Mouse (Mus musculus): ENCODE measurements at regions not wholly inside any gene's neighbourhood (a gene's known extent, or its start where the extent isn't known, plus 50 kb on each side); places are given as distances from the start of the nearest gene placed in this dataset.

DNA sequence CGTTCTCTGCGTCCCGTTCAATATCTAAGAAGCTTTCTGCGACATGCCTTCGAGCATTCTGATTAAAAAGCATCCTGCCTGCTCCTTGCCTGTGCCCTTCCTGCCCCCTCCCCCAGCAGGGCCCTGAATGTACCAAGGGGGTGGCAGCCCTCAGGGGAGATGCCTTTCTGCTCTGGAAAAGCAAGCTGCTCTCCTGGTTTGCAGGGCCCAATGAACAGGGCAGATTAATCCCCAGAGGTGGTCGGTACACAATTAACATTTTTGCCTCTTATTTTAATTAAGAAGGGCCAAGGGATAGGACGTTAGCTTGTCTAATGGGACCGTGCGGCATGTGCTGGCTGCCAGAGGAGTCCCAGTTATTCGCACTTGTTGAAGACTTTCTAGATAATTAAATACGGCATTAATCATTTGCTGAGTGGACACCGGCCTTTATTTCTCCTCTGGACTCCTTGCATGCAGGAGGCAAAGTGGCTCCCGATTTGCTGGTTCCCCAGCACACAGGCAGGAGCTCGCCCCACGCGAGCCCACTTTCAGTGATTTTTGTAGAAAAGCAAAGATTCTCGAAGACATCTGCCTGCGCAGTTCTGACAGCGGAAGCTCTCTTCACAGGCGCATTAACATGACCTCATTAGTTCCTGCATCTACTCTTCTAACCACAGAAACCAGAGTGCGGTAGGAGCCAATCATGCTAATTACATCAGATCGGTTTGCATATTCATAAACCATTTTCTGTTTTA lies 336.8 kb upstream of the 4930535I16Rik start:
- peak; percentile 43 for DNase-seq (ENCODE audit: extremely low spot score, low spot score)
- 24% methylated on average over 22 of the region's 22 CpGs for WGBS
- H3K36me3 ChIP-seq (replicated peaks), result no peaks in the 10 kb centered on the region
- no peaks in the 10 kb centered on the region for H3K9me3 ChIP-seq
- peaks cover 93% of the 10 kb centered on the region for H3K27me3 ChIP-seq (ENCODE audit: poor library complexity, severe bottlenecking)
- peaks cover 40% of the 10 kb centered on the region for H3K4me1 ChIP-seq
- peak overlapping the region; percentile 36; the same call in 1 of the 2 replicates for H3K27ac ChIP-seq
- peak overlapping the region; percentile 31; the same call in 1 of the 2 replicates for H3K4me3 ChIP-seq

DNA sequence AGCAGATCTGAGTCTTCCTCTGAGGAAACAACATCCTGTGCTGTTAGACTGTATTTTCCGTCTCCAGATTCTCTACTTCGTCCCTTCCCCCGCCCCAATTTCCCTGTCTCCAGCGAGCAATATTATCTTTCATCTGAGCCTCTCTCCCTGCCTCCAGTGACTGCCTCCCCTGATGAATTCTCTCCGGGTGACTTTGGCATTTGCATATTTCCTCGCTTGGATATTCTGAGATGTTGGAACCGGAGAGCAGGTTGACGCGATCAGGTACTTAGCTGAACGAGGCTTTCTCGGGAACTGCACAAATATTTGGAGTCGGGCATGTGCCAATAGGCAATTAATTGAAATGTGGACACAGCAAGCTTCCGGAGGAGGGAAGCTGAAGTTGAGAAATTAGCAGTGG lies 323.8 kb upstream of the 4930535I16Rik start:
- no peaks in the 10 kb centered on the region for H3K36me3 ChIP-seq (replicated peaks)
- H3K4me3 ChIP-seq, result no peak overlapping the region

DNA sequence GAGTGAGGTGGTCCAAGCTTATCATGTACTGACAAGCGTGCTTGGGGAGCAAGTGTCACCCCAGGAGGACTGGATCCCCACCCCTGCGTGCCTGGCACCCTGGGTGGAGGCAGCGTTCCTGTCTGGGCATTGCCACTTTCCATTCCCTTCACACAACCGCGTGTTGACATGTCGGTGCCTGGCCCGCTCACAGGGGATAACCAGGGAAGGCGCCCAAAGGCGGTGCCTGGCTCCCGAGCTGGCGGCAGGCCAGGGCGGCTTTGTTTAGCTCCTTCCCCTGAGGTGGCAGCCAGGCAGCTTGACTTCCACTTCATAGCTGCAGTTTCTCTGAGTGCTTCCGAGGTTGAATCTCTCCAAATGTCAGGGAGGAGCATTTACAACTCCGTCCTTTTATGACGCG lies 318.7 kb upstream of the 4930535I16Rik start:
- DNase-seq (ENCODE audit: extremely low spot score, low spot score), result no peak
- Histone ChIP-seq H3K36me3 (replicated peaks) (no peaks in the 10 kb centered on the region), H3K27ac (no peak overlapping the region), H3K9me3 (no peaks in the 10 kb centered on the region), H3K27me3 (ENCODE audit: poor library complexity, severe bottlenecking) (peaks cover 76% of the 10 kb centered on the region), H3K4me1 (peaks cover 29% of the 10 kb centered on the region), H3K4me3 (no peak overlapping the region)
- 74% methylated on average over 16 of the region's 16 CpGs for WGBS

More for the DNA sequence above, 323.8 kb upstream of the 4930535I16Rik start:
- Histone ChIP-seq H3K4me1 (peaks cover 20% of the 10 kb centered on the region), H3K27ac (no peak overlapping the region), H3K9me3 (no peaks in the 10 kb centered on the region), H3K27me3 (ENCODE audit: poor library complexity, severe bottlenecking) (peaks cover 62% of the 10 kb centered on the region)
- no peak for DNase-seq (ENCODE audit: extremely low spot score, low spot score)
- 62% methylated on average over 13 of the region's 13 CpGs for WGBS

DNA sequence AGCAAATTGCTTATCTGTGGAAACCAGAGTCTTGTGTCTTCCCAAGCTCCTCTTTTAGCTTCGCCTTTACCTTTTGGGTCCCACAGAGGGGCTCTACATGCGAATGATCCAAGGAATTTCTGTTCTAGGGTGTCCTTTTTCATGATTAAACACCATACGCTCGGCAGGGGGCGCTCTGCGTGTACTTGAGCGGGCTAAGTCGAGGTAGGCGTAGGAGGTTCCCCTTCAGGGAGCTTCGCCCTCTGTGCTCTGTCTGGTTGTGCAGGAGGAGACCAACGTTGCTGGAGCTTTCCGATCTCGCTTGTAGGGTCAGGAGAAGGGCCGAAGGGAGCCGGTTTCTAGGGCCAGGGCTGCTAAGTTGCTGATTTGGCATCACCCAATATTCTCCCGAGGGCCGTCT lies 310.7 kb upstream of the 4930535I16Rik start:
- Histone ChIP-seq H3K36me3 (replicated peaks) (no peaks in the 10 kb centered on the region), H3K9me3 (no peaks in the 10 kb centered on the region), H3K4me3 (no peak overlapping the region), H3K27ac (no peak overlapping the region), H3K4me1 (peaks cover 9% of the 10 kb centered on the region; the same call in 1 of the 2 replicates), H3K27me3 (ENCODE audit: poor library complexity, severe bottlenecking) (peaks cover 76% of the 10 kb centered on the region)
- WGBS, result 18% methylated on average over 17 of the region's 17 CpGs
- DNase-seq (ENCODE audit: extremely low spot score, low spot score), result peak; percentile 82

DNA sequence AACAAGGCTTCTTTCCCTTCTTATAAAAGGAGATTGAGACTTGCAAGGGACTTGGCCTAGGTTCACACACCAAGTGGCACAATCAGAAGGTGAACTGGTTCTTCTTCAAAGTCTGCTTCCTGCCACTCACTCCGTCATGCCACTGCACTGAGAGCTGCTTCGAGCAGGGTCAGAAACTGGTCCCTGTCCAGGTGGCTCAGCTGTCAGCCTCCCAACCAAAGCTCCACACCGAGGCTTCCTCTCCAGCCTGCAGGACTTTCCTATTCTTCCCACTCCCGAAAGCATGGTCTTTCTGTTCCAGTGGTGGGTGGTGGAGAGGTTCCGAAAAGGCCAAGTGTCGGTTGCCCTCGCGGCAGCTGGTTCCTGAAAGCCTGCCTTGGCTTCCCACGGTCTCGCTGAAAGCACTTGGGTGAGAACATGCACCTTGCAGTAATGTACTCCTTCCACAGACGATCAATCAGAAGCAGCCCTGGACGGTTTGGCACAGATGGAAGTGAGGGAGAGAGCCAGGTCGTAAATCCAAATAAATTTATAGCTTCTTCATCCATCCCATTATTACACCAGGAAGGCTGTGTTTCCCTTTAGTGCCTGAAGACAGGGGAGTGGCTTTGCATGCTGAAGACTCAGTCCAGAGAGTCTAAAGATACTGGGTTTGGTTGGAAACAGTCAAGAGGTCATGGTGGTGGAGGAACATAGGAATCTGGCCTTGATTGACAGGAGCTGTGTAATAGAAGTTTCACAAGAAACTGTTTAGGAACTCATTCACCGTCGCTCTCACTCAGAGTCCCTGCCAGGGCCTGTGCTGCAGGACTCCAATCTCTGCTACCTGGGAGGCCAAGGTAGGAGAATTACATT lies 306.1 kb upstream of the 4930535I16Rik start:
- no peak for DNase-seq (ENCODE audit: extremely low spot score, low spot score)
- no peaks in the 10 kb centered on the region for H3K9me3 ChIP-seq
- no peaks in the 10 kb centered on the region for H3K36me3 ChIP-seq (replicated peaks)
- no peak overlapping the region for H3K4me3 ChIP-seq
- WGBS, result 89% methylated on average over 15 of the region's 15 CpGs
- peaks cover 54% of the 10 kb centered on the region for H3K27me3 ChIP-seq (ENCODE audit: poor library complexity, severe bottlenecking)
- H3K4me1 ChIP-seq, result peaks cover 7% of the 10 kb centered on the region; the same call in 1 of the 2 replicates
- H3K27ac ChIP-seq, result no peak overlapping the region

DNA sequence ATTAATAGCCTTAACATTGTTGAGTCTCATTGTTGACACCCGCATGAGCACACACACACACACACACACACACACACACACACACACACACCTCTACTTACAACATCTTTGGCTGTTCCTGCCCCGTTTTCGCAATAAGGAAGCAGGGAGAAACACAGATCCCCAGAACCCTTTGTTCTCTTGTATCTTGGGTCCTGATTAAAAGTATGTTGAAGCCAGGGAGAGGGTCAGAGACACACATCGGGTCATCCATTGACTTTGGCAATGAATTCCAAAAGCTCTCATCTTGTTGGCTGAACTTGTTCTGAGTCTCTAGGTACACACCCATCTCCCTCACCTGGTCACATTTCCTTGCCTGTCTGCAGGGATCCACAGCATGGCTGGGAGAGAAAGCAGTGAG lies 303.9 kb upstream of the 4930535I16Rik start:
- H3K36me3 ChIP-seq (replicated peaks), result no peaks in the 10 kb centered on the region
- H3K27ac ChIP-seq, result no peak overlapping the region
- H3K27me3 ChIP-seq (ENCODE audit: poor library complexity, severe bottlenecking), result peaks cover 35% of the 10 kb centered on the region
- H3K4me3 ChIP-seq, result no peak overlapping the region
- DNase-seq (ENCODE audit: extremely low spot score, low spot score), result no peak
- no peaks in the 10 kb centered on the region for H3K4me1 ChIP-seq
- H3K9me3 ChIP-seq, result no peaks in the 10 kb centered on the region
- 89% methylated on average over 4 of the region's 4 CpGs for WGBS

DNA sequence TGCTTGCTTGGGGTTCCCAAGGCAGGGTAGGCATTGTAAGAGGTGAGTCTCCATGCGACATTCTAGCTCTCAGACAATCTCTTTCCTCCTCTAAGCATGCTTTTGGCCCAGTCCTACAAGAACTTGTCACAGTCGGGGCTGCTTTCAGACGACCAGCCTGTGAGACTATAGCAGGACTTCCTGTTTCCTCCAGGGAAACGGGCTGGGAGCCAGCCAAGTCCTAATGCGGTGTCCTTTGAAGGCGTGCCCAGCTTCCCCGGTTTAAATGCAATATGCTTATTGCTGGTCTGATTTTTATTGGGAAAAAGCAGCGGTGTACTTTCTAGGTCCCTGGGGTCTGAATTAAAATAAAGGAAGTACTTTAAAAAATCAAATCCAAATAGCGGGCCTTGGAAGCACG lies 299.4 kb upstream of the 4930535I16Rik start:
- Histone ChIP-seq H3K4me1 (0 out of 2 replicates have a peak, but pooled peaks cover 3% of the 10 kb centered on the region), H3K36me3 (replicated peaks) (no peaks in the 10 kb centered on the region), H3K9me3 (no peaks in the 10 kb centered on the region), H3K27ac (no peak overlapping the region), H3K27me3 (ENCODE audit: poor library complexity, severe bottlenecking) (peaks cover 5% of the 10 kb centered on the region), H3K4me3 (no peak overlapping the region)
- DNase-seq (ENCODE audit: extremely low spot score, low spot score), result no peak
- 68% methylated on average over 10 of the region's 10 CpGs for WGBS

DNA sequence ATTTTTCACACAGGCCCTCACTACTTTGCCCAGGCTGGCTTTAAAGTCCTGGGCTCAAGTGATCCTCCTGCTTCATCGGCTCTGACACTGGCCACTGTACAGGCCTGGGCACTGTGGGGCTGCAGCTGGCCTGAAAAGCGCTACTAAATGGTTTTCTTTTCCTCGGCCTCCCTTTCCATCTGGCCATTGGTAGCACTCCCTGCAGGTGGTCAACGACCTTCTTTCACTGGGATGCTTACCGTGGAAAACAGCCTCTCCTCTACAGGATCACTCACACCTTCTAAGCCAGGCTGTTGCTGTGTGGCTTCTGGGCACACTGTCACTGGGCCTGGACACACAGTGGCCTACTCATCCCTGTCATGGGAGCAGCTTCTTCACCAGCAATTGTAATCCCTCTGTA lies 298.5 kb upstream of the 4930535I16Rik start:
- Histone ChIP-seq H3K27ac (no peak overlapping the region), H3K9me3 (no peaks in the 10 kb centered on the region), H3K4me3 (no peak overlapping the region), H3K36me3 (replicated peaks) (no peaks in the 10 kb centered on the region), H3K4me1 (0 out of 2 replicates have a peak, but pooled peaks cover 3% of the 10 kb centered on the region), H3K27me3 (ENCODE audit: poor library complexity, severe bottlenecking) (no peaks in the 10 kb centered on the region; the same call in 1 of the 2 replicates)
- 30% methylated on average over 5 of the region's 5 CpGs for WGBS
- no peak for DNase-seq (ENCODE audit: extremely low spot score, low spot score)

DNA sequence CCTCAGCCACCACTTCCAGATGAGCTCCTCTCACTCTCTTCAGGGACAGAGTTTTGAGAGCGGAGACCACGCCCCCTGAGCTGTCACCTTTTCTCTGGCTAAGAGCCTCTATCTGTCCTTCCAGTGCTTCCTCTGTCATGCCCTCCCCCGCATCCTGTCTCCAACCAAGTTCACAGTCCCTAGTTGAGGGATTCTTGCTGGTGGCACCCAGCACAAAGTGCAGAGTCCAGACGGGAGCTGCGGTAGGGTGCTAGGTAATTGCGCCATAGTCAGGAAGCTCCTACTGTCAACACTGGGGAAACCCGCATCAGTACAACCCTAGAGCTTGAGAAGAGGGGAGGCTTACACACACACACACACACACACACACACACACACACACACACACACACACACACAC lies 297.3 kb upstream of the 4930535I16Rik start:
- Histone ChIP-seq H3K36me3 (replicated peaks) (no peaks in the 10 kb centered on the region), H3K4me3 (no peak overlapping the region), H3K9me3 (no peaks in the 10 kb centered on the region), H3K4me1 (0 out of 2 replicates have a peak, but pooled peaks cover 3% of the 10 kb centered on the region), H3K27me3 (ENCODE audit: poor library complexity, severe bottlenecking) (no peaks in the 10 kb centered on the region; the same call in 1 of the 2 replicates), H3K27ac (no peak overlapping the region)
- DNase-seq (ENCODE audit: extremely low spot score, low spot score), result no peak
- WGBS, result 92% methylated on average over 7 of the region's 7 CpGs

DNA sequence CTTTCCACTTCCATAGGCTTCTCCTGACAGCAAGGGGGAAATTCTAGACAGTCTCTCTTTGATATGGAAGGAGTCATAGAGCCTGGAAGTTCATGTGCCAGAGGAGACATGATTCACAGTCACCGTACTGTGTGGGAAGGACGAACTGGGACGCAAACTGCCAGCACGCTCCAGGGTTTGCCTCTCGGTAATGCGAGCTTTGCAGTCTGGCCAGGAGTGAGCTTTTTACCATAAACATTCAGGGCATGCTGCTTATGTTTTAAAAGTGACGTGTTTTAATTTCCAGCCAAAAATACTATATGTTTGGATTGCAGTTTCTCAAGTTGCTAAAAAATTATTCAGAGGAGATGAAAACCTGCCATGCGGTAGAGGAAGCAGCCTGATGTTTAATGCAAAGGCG lies 292.3 kb upstream of the 4930535I16Rik start:
- no peak overlapping the region for H3K4me3 ChIP-seq
- DNase-seq (ENCODE audit: extremely low spot score, low spot score), result no peak
- no peak overlapping the region for H3K27ac ChIP-seq
- no peaks in the 10 kb centered on the region for H3K9me3 ChIP-seq
- H3K4me1 ChIP-seq, result no peaks in the 10 kb centered on the region
- WGBS, result 90% methylated on average over 9 of the region's 9 CpGs
- H3K27me3 ChIP-seq (ENCODE audit: poor library complexity, severe bottlenecking), result no peaks in the 10 kb centered on the region
- no peaks in the 10 kb centered on the region for H3K36me3 ChIP-seq (replicated peaks)

DNA sequence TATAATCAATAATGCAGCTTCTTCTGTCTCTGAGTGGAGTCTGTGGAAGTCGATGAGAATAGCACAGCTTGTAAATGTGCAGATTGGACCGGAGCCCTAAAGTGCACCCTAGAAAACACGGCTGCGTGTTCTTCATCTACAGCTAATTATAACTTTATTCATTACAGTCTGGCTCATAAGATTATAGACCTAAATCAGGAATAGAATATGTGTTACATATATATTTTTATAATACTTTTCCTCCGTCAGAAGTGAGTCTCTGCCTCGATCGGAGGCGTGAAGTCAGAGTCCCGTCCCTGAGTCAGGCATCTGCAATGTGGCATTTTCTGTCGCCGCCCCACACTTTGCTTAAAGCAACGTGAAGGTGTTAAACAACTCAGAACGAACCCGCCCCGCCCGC lies 288.7 kb upstream of the 4930535I16Rik start:
- Histone ChIP-seq H3K9me3 (peaks cover 4% of the 10 kb centered on the region), H3K27ac (no peak overlapping the region), H3K4me3 (no peak overlapping the region), H3K27me3 (ENCODE audit: poor library complexity, severe bottlenecking) (peaks cover 8% of the 10 kb centered on the region), H3K36me3 (replicated peaks) (no peaks in the 10 kb centered on the region), H3K4me1 (no peaks in the 10 kb centered on the region)
- 92% methylated on average over 16 of the region's 16 CpGs for WGBS
- DNase-seq (ENCODE audit: extremely low spot score, low spot score), result no peak

DNA sequence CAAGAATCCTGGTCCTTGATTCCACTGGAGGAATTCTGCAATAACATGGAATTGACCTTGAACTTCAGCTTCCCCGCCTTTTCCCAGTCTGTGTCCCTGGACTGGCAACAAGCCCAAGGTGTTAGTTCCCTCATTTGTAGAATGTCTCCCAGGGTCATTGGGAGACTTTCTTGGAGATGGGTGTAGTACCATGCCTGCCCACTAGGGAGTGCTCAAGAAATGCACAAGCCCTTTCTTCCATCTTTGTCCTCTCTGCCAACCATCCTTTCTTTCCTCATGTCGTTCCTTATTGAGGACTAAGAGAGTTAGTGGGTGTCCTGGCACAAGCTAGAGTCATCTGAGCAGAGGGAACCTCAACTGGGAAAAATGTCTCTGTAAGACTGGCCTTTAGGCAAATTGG lies 285.9 kb upstream of the 4930535I16Rik start:
- WGBS, result 74% methylated on average over 2 of the region's 2 CpGs
- Histone ChIP-seq H3K4me1 (peaks cover 25% of the 10 kb centered on the region), H3K9me3 (peaks cover 4% of the 10 kb centered on the region), H3K27ac (no peak overlapping the region), H3K27me3 (ENCODE audit: poor library complexity, severe bottlenecking) (peaks cover 36% of the 10 kb centered on the region), H3K36me3 (replicated peaks) (no peaks in the 10 kb centered on the region), H3K4me3 (no peak overlapping the region)
- no peak for DNase-seq (ENCODE audit: extremely low spot score, low spot score)
